Mouse (Mus musculus) hindbrain, embryonic 14.5 days (tissue): ENCODE measurements around the gene Ctps. TPM values are rescaled to one million over a fixed set of nuclear protein-coding genes. Genes with fewer than 3 reads are reported as not detected.

Source experiments
- ATAC-seq: fragments of 200-750 bp; cut with Nextera tagmentation; 2 replicates; pipeline ENCODE4 v1.8.0; 2017; ENCODE audit warnings: moderate number of reproducible peaks, mild to moderate bottlenecking, moderate TSS enrichment, moderate library complexity; ENCODE audit not compliant: low FRiP score
- DNase-seq: peaks from one replicate; pipeline ENCODE4 v3.0.0-alpha.2; 2015; ENCODE audit warnings: low spot score
- H3K27ac ChIP-seq: fragments of 300-500 bp; sonication (generic); 2 replicates; pipeline ENCODE4 v1.5.1; 2014; ENCODE audit warnings: mild to moderate bottlenecking, moderate library complexity
- H3K27me3 ChIP-seq: fragments of 300-500 bp; sonication (generic); 2 replicates; pipeline ENCODE4 v1.6.1; 2014; ENCODE audit warnings: mild to moderate bottlenecking, low read length, mixed read lengths; ENCODE audit not compliant: control insufficient read depth, insufficient read depth
- H3K36me3 ChIP-seq: fragments of 300-500 bp; sonication (generic); replicated peaks from 2 replicates; pipeline ENCODE4 v1.6.1; 2014; ENCODE audit not compliant: control insufficient read depth, insufficient read depth
- H3K4me1 ChIP-seq: fragments of 300-500 bp; sonication (generic); replicated peaks from 2 replicates; pipeline ENCODE4 v1.6.1; 2014; ENCODE audit warnings: antibody characterized with exemption, low read length, mixed read lengths; ENCODE audit not compliant: control insufficient read depth, insufficient read depth
- H3K4me2 ChIP-seq: fragments of 300-500 bp; sonication (generic); replicated peaks from 2 replicates; pipeline ENCODE4 v1.6.1; 2014; ENCODE audit warnings: mild to moderate bottlenecking, moderate library complexity
- H3K4me3 ChIP-seq: fragments of 300-500 bp; sonication (generic); replicated peaks from 2 replicates; pipeline ENCODE4 v1.5.1; 2014; ENCODE audit warnings: mild to moderate bottlenecking, low read length
- H3K9ac ChIP-seq: fragments of 300-500 bp; sonication (generic); 2 replicates; pipeline ENCODE4 v1.6.1; 2014
- H3K9me3 ChIP-seq: fragments of 300-500 bp; sonication (generic); 2 replicates; pipeline ENCODE4 v1.6.1; 2016; ENCODE audit warnings: low read length; ENCODE audit not compliant: control insufficient read depth
- whole genome bisulfite sequencing: fragments of 180-500 bp; shearing (Covaris S2); extraction: QIAGEN DNeasy Blood & Tissue Kit; methylation state at CpG from one replicate; pipeline ENCODE4 v1.1.7; 2014; 5-methylcytosine and 5-hydroxymethylcytosine counted together
- polyA plus RNA-seq: library from polyadenylated mRNA; unstranded; fragments of >200 nt; fragmentation: Nextera tagmentation; extraction: Ambion mirVana; gene quantifications from 2 replicates; pipeline ENCODE4 v1.2.1, GENCODE M21; 2014

Ctps gene
- polyA plus RNA-seq, 1 experiment from 2014 or later: 87.0 TPM

- no peak overlapping the region for H3K9ac ChIP-seq
- WGBS: 88% methylated on average over 5 of the region's 5 CpGs
- no peak overlapping the region for H3K27ac ChIP-seq
- ATAC-seq: no peak
- H3K4me2 ChIP-seq: no peak overlapping the region
- H3K27me3 ChIP-seq: no peaks in the 10 kb centered on the region
- no peak overlapping the region for H3K4me3 ChIP-seq
- no peak for DNase-seq
- no peaks in the 10 kb centered on the region for H3K9me3 ChIP-seq
- H3K4me1 ChIP-seq: no peaks in the 10 kb centered on the region
- no peaks in the 10 kb centered on the region for H3K36me3 ChIP-seq
Observed at GRCm38 (mm10) chr4:120580894-120581293, 10.8 kb upstream of the Ctps start.

GRCm38 (mm10) chr4:120571691-120572090 is 1.6 kb upstream of the Ctps start:
- Histone ChIP-seq H3K27me3 (no peaks in the 10 kb centered on the region), H3K27ac (no peak overlapping the region), H3K9ac (no peak overlapping the region), H3K4me3 (no peak overlapping the region), H3K36me3 (no peaks in the 10 kb centered on the region), H3K9me3 (no peaks in the 10 kb centered on the region), H3K4me2 (no peak overlapping the region), H3K4me1 (peaks cover 20% of the 10 kb centered on the region)
- WGBS: 81% methylated on average over 3 of the region's 3 CpGs
- ATAC-seq: no peak
- no peak for DNase-seq

GRCm38 (mm10) chr4:120571070-120571464 is 991 bp upstream of the Ctps start:
- no peaks in the 10 kb centered on the region for H3K9me3 ChIP-seq
- 73% methylated on average over 3 of the region's 3 CpGs for WGBS
- peaks cover 20% of the 10 kb centered on the region for H3K4me1 ChIP-seq
- ATAC-seq (no peak), DNase-seq (no peak)
- H3K36me3 ChIP-seq: no peaks in the 10 kb centered on the region
- peak overlapping the region; percentile 95 for H3K27ac ChIP-seq
- H3K4me3 ChIP-seq: peak overlapping the region; percentile 87; the same call in 1 of the 2 replicates
- H3K9ac ChIP-seq: peak overlapping the region; percentile 90
- peak overlapping the region; percentile 69 for H3K4me2 ChIP-seq
- no peaks in the 10 kb centered on the region for H3K27me3 ChIP-seq

- Histone ChIP-seq H3K9ac (peak overlapping the region; percentile 90), H3K4me2 (peak overlapping the region; percentile 69), H3K4me3 (peak overlapping the region; percentile 87), H3K27me3 (no peaks in the 10 kb centered on the region), H3K27ac (peak overlapping the region; percentile 95), H3K36me3 (peaks cover 3% of the 10 kb centered on the region; the same call in 1 of the 2 replicates), H3K9me3 (no peaks in the 10 kb centered on the region), H3K4me1 (peaks cover 20% of the 10 kb centered on the region)
- ATAC-seq (peak; percentile 75), DNase-seq (peak; percentile 38)
- under 1% methylated on average over 27 of the region's 27 CpGs for WGBS
Observed at GRCm38 (mm10) chr4:120570438-120571069, 478 bp upstream of the Ctps start.

- H3K4me2 ChIP-seq: peak overlapping the region; percentile 69
- WGBS: 5% methylated on average over 4 of the region's 4 CpGs
- no peaks in the 10 kb centered on the region for H3K27me3 ChIP-seq
- peak overlapping the region; percentile 95 for H3K27ac ChIP-seq
- peaks cover 20% of the 10 kb centered on the region for H3K4me1 ChIP-seq
- H3K9me3 ChIP-seq: no peaks in the 10 kb centered on the region
- H3K4me3 ChIP-seq: peak overlapping the region; percentile 87
- H3K36me3 ChIP-seq: peaks cover 13% of the 10 kb centered on the region
- DNase-seq: no peak
- H3K9ac ChIP-seq: peak overlapping the region; percentile 90
- no peak for ATAC-seq
Observed at GRCm38 (mm10) chr4:120569025-120569424, 1.1 kb downstream of the Ctps start.

- Histone ChIP-seq H3K4me1 (peaks cover 20% of the 10 kb centered on the region), H3K9me3 (no peaks in the 10 kb centered on the region), H3K4me2 (peak overlapping the region; percentile 69), H3K9ac (peak overlapping the region; percentile 90; the same call in 1 of the 2 replicates), H3K4me3 (no peak overlapping the region), H3K36me3 (peaks cover 24% of the 10 kb centered on the region), H3K27ac (no peak overlapping the region), H3K27me3 (no peaks in the 10 kb centered on the region)
- DNase-seq (no peak), ATAC-seq (no peak)
- WGBS: 45% methylated on average over 5 of the region's 5 CpGs
Observed at GRCm38 (mm10) chr4:120568005-120568404, 2.1 kb downstream of the Ctps start.

GRCm38 (mm10) chr4:120565726-120566125 is 4.3 kb downstream of the Ctps start:
- Histone ChIP-seq H3K36me3 (peaks cover 44% of the 10 kb centered on the region), H3K27me3 (no peaks in the 10 kb centered on the region), H3K4me1 (peaks cover 20% of the 10 kb centered on the region), H3K9ac (no peak overlapping the region), H3K9me3 (no peaks in the 10 kb centered on the region), H3K4me3 (no peak overlapping the region), H3K4me2 (no peak overlapping the region), H3K27ac (no peak overlapping the region)
- no peak for ATAC-seq
- DNase-seq: no peak
- WGBS: 85% methylated on average over 2 of the region's 2 CpGs

GRCm38 (mm10) chr4:120556592-120556991 is 13.5 kb downstream of the Ctps start:
- ATAC-seq (no peak), DNase-seq (no peak)
- no peak overlapping the region for H3K27ac ChIP-seq
- no peaks in the 10 kb centered on the region for H3K4me1 ChIP-seq
- H3K36me3 ChIP-seq: peaks cover 94% of the 10 kb centered on the region
- WGBS: 94% methylated on average over 6 of the region's 6 CpGs
- no peaks in the 10 kb centered on the region for H3K27me3 ChIP-seq
- no peak overlapping the region for H3K4me2 ChIP-seq
- no peak overlapping the region for H3K9ac ChIP-seq
- H3K9me3 ChIP-seq: no peaks in the 10 kb centered on the region
- no peak overlapping the region for H3K4me3 ChIP-seq

GRCm38 (mm10) chr4:120544896-120545295 is 25.2 kb downstream of the Ctps start:
- Histone ChIP-seq H3K9ac (no peak overlapping the region), H3K9me3 (no peaks in the 10 kb centered on the region), H3K27ac (no peak overlapping the region), H3K4me1 (no peaks in the 10 kb centered on the region), H3K4me2 (no peak overlapping the region), H3K36me3 (peaks cover 99% of the 10 kb centered on the region), H3K4me3 (no peak overlapping the region), H3K27me3 (no peaks in the 10 kb centered on the region)
- ATAC-seq (no peak), DNase-seq (no peak)
- 79% methylated on average over 1 of the region's 1 CpGs for WGBS

GRCm38 (mm10) chr4:120538664-120539063 is 31.4 kb downstream of the Ctps start:
- H3K9me3 ChIP-seq: no peaks in the 10 kb centered on the region
- no peak overlapping the region for H3K9ac ChIP-seq
- H3K36me3 ChIP-seq: peaks cover 63% of the 10 kb centered on the region
- no peaks in the 10 kb centered on the region for H3K4me1 ChIP-seq
- H3K27me3 ChIP-seq: no peaks in the 10 kb centered on the region
- WGBS: 83% methylated on average over 10 of the region's 10 CpGs
- no peak for DNase-seq
- no peak overlapping the region for H3K27ac ChIP-seq
- no peak overlapping the region for H3K4me3 ChIP-seq
- ATAC-seq: no peak
- no peak overlapping the region for H3K4me2 ChIP-seq
